Mouse (Mus musculus) liver, embryonic 14 days (tissue): ENCODE results near the gene Astn2. TPM values are rescaled to one million over a fixed set of nuclear protein-coding genes. Genes with fewer than 3 reads are reported as not detected.

Source experiments
- polyA plus RNA-seq: library from polyadenylated mRNA; depleted of rRNA; stranded (reverse); fragments of >200 nt; gene quantifications from 2 replicates; pipeline ENCODE4 v1.2.3, GENCODE M21; 2012; rRNA removed

Gene Astn2
- 0.12 TPM in 2 replicates for polyA plus RNA-seq

GRCm38 (mm10) chr4:66404201-66404711 lies at the start of gene Astn2:
Gene Astn2 (minus strand): TSS chr4:66404611.

DNA sequence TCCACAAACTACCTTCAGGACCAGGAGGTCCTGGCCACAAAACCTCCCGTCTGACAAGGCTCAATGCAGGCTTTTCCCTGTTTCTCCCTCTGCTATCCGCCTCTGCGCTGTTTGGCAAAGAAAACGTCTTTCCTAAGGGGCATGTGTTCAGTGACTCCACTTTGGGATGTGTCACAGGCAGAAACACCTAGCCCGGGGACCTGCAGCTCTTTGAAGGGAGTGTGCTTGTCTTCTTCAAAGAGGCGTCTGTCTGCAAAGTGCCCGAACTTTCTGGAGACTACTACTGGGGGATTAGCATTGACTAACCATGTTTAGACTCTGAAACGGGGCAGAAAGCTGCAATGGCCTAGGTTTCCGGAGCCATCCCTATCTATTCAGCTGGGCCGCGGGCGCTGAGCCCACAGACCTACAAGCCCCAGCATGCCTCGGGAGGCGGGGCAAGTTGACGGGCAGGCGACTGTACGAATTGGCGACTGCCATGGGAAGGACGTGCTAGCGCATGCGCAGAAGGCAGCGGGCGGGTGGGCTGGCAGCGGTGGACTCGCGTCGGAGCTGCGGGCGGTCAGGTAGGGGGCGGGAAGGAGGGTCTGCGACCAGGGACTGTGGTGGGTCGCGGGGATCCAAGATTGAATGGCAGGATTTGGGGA lies 799.8 kb downstream of the Astn2 start, which contains the start of gene Trim32:
Gene Trim32 (plus strand): TSS at position 483 of the 647 bp plus-strand sequence.

